Mouse (Mus musculus): ENCODE results near the gene Prkaa1.

Gene Prkaa1

DNA sequence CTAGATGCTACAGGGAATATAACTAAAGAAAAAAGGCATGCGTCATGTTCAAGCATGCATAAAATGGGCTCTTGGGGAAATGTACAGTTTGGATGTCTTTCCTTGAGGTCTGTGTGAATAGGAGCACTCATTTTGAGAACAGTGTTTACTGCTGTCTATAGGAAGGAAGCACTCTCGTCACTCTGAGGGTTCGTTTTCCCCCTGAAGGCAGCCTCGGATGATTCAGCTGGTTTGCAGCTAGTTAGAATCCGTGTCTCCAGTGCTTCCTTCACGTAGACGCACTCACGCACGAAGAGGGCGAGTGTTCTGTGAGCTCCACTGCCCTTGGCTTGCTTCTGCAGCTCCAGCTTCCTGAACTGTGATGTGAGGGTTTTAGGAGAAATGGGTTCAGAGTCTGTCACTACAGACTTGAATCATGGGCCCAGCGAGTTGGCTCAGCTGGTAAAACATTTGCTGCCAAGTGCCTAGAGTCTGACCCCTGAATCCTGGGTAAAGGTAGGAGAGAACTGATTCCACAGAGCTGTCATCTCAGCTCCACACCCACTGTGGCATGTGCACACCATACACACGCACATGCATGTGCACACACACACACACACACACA lies 29.7 kb downstream of the Prkaa1 start:
- no peak for DNase-seq

- peak; percentile 88 for DNase-seq
Observed at GRCm38 (mm10) chr15:5184668-5185330, 41.1 kb downstream of the Prkaa1 start.

- DNase-seq = peak; percentile 98
Observed at GRCm38 (mm10) chr15:5185366-5186292, 42.0 kb downstream of the Prkaa1 start, which contains the start of gene Ttc33. Gene Ttc33 (plus strand): TSS chr15:5185525.

GRCm38 (mm10) chr15:5186293-5186675 lies 42.6 kb downstream of the Prkaa1 start:
- no peak for DNase-seq

- no peak for DNase-seq
Observed at GRCm38 (mm10) chr15:5187116-5187515, 43.5 kb downstream of the Prkaa1 start.

DNA sequence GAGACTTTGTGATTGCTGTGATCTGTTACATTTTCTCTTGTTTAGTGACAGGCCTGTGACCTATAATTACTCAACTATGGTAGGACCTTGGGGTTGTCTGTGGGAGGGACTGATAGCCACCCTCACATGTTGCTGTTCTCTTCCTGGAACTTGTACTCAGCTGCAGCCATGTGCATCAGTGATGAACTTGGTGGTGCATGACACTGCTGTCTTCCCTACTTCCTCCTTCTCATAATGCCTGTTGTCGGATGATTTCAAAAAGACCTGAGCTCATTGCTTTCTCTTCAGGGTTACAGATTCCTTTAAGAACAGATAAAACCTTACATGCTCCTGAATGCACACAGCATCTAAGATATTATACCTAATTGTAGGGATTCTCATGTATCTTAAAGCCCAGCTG lies 44.4 kb downstream of the Prkaa1 start:
- DNase-seq = no peak

- peak; percentile 93 for DNase-seq
Observed at GRCm38 (mm10) chr15:5189504-5190093, 45.9 kb downstream of the Prkaa1 start.

DNA sequence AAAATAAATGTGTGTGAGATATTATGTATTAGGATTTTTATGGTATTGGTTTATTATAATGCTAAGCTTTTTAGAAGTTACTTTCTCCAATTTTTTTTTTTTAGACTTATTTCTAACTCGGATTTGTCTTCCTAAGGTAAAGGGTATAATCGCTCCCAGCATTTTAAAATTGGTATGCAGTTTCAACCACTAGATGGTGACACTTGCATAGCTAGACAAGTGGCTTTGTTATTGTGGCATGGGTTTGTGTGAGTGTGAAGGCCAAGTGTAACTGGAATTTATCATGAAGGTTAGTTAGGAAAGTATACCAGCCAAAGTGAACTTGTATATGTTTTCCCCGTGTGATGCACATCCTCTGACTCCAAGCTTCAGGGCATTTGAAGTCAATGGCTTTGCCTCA lies 50.2 kb downstream of the Prkaa1 start:
- no peak for DNase-seq

DNA sequence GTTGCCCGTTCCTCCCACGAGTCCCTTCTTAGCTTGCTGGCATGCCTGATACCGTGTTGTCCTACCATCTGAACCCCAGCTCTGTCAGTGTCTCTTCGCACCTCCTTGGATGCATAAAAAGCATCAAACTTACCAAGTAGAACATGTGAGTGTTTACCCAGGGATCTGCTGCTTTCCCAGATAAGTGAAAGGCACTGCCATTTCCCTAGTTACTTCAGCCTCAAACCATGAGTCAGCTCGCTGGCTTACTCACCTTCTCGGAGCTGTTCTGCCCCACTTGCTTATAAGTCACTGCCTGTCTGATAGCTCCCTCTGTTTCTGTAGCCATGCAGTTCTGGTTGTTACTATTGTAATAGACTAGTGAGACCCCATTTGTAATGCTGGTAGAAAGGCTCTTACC lies 50.8 kb downstream of the Prkaa1 start:
- DNase-seq = no peak

DNA sequence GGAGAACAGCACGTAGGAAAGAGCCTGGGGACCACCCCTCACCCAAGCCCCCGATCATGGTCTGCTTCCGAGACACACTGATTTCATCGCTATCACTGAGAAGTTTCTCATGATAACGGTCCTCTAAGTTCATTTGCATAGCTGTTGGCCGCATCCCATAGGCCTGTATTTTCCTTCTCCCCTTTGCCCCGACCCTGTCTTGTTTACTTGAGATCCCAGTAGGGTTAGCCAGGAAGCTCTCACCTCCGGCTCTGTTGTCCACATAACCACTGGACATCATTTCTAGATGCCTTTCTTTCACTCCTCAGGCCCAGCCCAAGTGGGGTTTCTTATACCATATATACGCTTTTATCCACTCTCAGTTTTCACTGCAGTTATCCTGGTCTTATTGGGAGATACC lies 51.3 kb downstream of the Prkaa1 start:
- DNase-seq = no peak

DNA sequence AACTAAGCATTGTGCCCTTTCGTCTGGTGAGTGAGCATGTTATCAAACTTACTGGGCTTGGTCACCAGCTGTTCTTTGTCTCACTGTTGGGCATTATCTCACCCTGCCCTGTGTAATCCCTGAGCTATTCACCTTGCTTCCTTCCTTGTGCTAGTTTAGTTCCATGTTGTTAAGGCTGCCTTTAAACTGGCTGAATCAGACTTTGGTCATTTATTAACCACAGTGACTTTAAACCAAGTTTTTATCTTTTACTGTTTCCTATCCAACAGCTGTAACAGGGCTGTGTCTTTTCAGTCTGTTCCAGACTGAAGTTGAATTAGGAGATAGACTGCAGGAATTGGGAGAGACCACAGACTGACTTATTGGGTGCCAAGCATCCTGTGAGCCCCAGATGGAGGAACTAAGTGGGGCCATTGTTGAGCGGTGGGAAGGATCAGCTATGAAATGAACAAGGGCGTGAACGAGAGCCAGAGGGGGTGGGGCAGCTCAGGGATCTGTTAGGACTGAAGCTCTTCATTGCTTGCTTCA lies 52.4 kb downstream of the Prkaa1 start:
- DNase-seq = peak; percentile 96

- DNase-seq = peak; percentile 91
Observed at GRCm38 (mm10) chr15:5196691-5197090, 53.0 kb downstream of the Prkaa1 start.

- no peak for DNase-seq
Observed at GRCm38 (mm10) chr15:5205222-5205621, 61.6 kb downstream of the Prkaa1 start.

GRCm38 (mm10) chr15:5209116-5209515 lies 65.5 kb downstream of the Prkaa1 start:
- DNase-seq = no peak

- peak; percentile 68 for DNase-seq
Observed at GRCm38 (mm10) chr15:5220491-5220890, 76.8 kb downstream of the Prkaa1 start.

GRCm38 (mm10) chr15:5230746-5231145 lies 87.1 kb downstream of the Prkaa1 start:
- peak; percentile 73 for DNase-seq
